Mouse (Mus musculus) spleen, adult 2 months (tissue): ENCODE measurements around the gene Bcat2. TPM values are rescaled to one million over a fixed set of nuclear protein-coding genes. Genes with fewer than 3 reads are reported as not detected.
"Not testable (repeated sequence)": the region's sequence is repeated elsewhere in the genome, so short reads cannot be mapped to it uniquely, and the experiment has no call there.

Source experiments
- DNase-seq, 2 experiments: peaks; one replicate each; pipeline versions ENCODE4 v3.0.0 to v3.0.0-alpha.2; 2012 to 2021; ENCODE audit warnings: low spot score in 2 of 2, low read depth in 1 of 2
- H3K27ac ChIP-seq: fragments of 200-500 bp; 2 replicates; pipeline ENCODE4 v1.5.1; 2012; ENCODE audit warnings: low read length, inconsistent platforms; ENCODE audit not compliant: insufficient read depth
- H3K27me3 ChIP-seq: fragments of 200-500 bp; 2 replicates; pipeline ENCODE4 v1.6.1; 2012; ENCODE audit warnings: mild to moderate bottlenecking, moderate library complexity, low read length, inconsistent platforms; ENCODE audit not compliant: control insufficient read depth, insufficient read depth
- H3K36me3 ChIP-seq: fragments of 200-500 bp; 2 replicates; pipeline ENCODE4 v1.6.1; 2012; ENCODE audit warnings: mild to moderate bottlenecking, low read length, inconsistent platforms; ENCODE audit not compliant: control insufficient read depth, insufficient read depth
- H3K4me1 ChIP-seq: fragments of 200-500 bp; 2 replicates; pipeline ENCODE4 v1.6.1; 2011; ENCODE audit warnings: inconsistent platforms; ENCODE audit not compliant: control insufficient read depth, insufficient read depth, insufficient read length
- H3K4me3 ChIP-seq: fragments of 200-500 bp; 2 replicates; pipeline ENCODE4 v1.5.1; 2011; ENCODE audit warnings: mild to moderate bottlenecking, inconsistent platforms; ENCODE audit not compliant: insufficient read depth, insufficient read length; ENCODE audit errors: extremely low read depth
- CTCF ChIP-seq: fragments of 200-500 bp; IDR thresholded peaks from 2 replicates; pipeline ENCODE4 v1.5.1; 2011; ENCODE audit warnings: mild to moderate bottlenecking, inconsistent platforms; ENCODE audit not compliant: insufficient read depth, insufficient read length, insufficient replicate concordance; ENCODE audit errors: extremely low read depth
- POLR2A ChIP-seq: fragments of 200-500 bp; IDR thresholded peaks from 2 replicates; pipeline ENCODE4 v1.6.1; 2011; ENCODE audit warnings: low read depth, low read length, inconsistent platforms
- WGBS: fragments of 180-500 bp; shearing (Covaris S2); methylation state at CpG from one replicate; pipeline ENCODE4 v1.1.7; 2018; 5-methylcytosine and 5-hydroxymethylcytosine counted together
- polyA plus RNA-seq: library from polyadenylated mRNA; depleted of rRNA; stranded (reverse); fragments of >200 nt; gene quantifications from 2 replicates; pipeline ENCODE4 v1.2.3, GENCODE M21; 2012

Gene Bcat2
- polyA plus RNA-seq, 1 experiment, result 55.6 TPM

DNA sequence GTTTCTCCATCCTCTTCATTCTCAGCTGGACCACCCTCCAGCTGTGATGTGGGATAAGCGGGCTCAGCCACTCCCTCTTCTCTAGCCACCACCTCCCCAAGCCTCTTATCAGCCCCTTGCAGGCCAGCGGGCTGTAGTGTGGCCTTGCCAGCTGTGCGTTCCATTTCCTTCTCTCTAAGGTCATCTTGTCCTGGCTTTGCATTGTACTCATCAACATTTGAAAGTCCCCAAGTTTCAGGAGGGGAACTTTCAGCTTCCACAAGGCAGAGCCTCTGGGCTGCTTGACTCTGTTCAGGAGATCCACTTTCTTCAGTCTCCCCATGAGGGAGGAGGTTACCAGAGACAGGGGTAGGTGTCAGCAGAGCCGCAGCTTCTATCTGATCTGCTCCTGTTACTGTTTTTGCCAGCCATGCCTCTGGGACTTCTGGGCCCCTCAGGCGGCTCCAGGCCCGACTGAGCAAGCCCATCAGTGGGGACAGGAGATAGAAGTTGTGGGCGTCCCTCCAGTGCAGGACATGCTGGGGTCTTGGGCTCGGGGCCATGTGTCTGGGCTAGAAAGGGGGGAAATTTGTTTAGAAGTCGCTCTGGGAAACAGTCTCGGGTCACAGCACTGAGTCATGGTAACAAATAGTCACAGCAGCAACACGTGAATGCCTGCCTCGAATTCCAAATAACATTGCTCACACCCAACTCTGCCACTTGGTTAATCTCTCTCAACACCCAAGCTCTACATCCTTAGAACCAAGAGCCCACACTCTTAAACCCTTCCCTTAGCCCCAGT is 44.9 kb upstream of the Bcat2 start:
- DNase-seq, result no peak
- 30% methylated on average over 12 of the region's 12 CpGs for WGBS
- Histone ChIP-seq H3K4me3 (peak overlapping the region; percentile 85), H3K36me3 (peaks cover 7% of the 10 kb centered on the region), H3K4me1 (peaks cover 6% of the 10 kb centered on the region; the same call in 1 of the 2 replicates), H3K27me3 (no peaks in the 10 kb centered on the region), H3K27ac (peak overlapping the region; percentile 95)
- TF ChIP-seq POLR2A (no peak; the same call in 1 of the 2 replicates), CTCF (no peak)

DNA sequence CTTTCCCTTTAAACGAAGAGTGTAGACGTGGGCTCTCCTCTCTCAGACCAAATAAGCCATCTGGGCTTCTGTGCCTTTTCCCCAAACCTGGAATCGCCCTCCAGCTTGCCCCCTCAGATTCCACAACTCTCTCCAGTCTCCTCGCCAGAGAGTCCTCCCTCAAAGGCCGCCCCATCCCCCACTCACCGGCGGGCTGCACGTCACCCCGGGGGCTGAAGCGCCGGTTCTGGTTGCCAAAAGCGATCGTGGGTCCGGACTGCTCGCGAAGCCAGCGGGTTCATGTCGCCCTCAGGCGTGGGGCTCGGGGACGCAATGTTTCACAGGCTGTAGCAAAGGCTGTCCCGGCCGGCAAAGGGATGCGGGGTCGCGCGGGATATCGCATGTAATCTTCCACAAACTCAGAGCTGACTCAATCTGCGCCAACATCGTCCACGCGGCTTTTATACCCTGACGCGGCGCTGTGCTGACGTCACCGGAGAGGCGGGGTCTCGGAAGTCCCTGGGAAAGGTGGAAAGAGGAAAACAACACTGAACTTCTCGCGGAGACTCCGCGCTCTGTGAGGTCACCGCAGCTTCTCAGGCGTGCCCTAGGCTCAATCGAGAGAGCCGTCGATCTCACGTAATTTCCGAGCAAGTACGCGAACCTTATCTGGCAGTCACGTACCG is 44.0 kb upstream of the Bcat2 start, which contains the start of the genes Ppp1r15a and Plekha4:
Ppp1r15a (minus strand) TSS at position 460 of the 665 bp plus-strand sequence.
Plekha4 (plus strand) TSS at position 522 of the 665 bp plus-strand sequence.
- no peak for TF ChIP-seq CTCF
- TF ChIP-seq POLR2A, result peak; percentile 95
- DNase-seq, result peak; percentile 90 to 95
- Histone ChIP-seq H3K27ac (peak within 1 kb of the TSS; percentile 95), H3K4me3 (peak within 1 kb of the TSS; percentile 85), H3K36me3 (peaks cover 7% of the 10 kb centered on the region), H3K4me1 (peaks cover 6% of the 10 kb centered on the region; the same call in 1 of the 2 replicates), H3K27me3 (no peaks in the 10 kb centered on the region)
- WGBS, result under 1% methylated on average over 54 of the region's 54 CpGs

DNA sequence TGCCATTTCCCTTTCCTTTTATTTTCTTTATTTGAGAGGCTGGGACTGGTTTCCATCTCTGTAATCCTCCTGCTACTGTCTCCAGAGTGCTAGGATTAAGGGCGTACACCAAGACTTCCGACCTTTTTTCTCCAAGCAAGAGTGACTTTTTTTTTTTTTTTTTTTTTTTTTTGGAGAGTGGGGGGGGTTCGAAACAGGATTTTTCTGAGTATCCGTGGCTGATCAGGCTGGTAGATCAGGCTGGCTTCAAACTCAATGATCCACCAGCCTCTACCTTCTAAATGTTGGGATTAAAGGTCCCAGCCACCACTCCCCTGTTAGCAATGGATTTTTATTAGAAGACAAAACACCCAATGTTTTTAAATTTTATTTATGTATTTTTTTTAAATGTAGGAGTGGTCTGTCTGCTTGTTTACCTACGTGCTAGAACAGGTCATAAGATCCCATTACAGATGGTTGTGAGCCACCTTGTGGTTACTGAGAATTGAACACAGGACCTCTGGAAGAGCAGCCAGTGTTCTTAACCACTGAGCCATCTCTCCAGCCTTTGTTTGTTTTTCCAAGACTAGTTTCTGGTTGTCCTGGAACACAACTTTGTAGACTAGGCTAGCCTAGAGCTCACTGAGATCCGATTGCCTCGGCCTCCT is 43.4 kb upstream of the Bcat2 start:
- peak overlapping the region; percentile 85 for H3K4me3 ChIP-seq
- H3K36me3 ChIP-seq, result peaks cover 7% of the 10 kb centered on the region
- peak in 1 of 2 experiments; percentile 48 for DNase-seq
- TF ChIP-seq POLR2A (no peak), CTCF (no peak)
- peaks cover 6% of the 10 kb centered on the region; the same call in 1 of the 2 replicates for H3K4me1 ChIP-seq
- H3K27ac ChIP-seq, result peak overlapping the region; percentile 95
- 18% methylated on average over 7 of the region's 7 CpGs for WGBS
- no peaks in the 10 kb centered on the region for H3K27me3 ChIP-seq

DNA sequence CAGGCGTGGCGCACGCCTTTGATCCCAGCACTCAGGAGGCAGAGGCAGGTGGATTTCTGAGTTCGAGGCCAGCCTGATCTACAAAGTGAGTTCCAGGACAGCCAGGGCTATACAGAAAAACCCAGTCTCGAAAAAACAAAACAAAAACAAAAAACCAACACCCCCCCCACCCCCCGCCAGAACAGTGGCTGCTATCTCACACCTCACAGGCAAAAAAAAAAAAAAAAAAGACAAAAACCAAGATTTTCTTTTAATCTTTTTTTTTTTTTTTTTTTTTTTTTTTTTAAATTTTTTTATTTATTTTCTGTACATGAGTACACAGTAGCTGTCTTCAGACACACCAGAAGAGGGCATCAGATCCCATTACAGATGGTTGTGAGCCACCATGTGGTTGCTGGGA is 42.8 kb upstream of the Bcat2 start:
- not testable (repeated sequence) for H3K27ac ChIP-seq, DNase-seq, H3K4me3 ChIP-seq, H3K4me1 ChIP-seq, H3K36me3 ChIP-seq, H3K27me3 ChIP-seq
- 76% methylated on average over 6 of the region's 6 CpGs for WGBS

DNA sequence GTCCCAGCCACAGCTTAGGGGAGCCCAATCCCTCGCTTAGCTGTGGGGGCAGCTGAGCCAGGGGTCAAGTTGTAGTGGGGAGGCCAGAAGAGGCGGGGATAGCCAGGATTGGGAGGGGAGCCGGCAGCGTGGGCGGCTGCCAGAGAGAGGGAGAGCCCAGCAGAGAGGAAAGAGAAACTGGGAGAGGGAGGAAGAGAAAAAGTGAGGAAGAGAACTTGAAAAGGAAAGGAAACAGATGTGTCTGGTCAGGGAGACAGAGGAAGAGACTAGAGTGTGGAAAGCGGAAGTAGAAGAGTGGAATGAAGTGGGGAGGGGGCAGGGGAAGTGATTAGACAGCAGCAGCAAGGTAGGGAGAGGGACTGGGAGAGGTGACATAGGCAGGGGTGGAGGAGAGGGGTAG is 40.5 kb upstream of the Bcat2 start:
- DNase-seq, result no peak
- H3K36me3 ChIP-seq, result no peaks in the 10 kb centered on the region
- no peaks in the 10 kb centered on the region for H3K27me3 ChIP-seq
- no peak overlapping the region for H3K4me3 ChIP-seq
- 11% methylated on average over 6 of the region's 6 CpGs for WGBS
- TF ChIP-seq POLR2A (no peak), CTCF (no peak)
- no peak overlapping the region; the same call in 1 of the 2 replicates for H3K27ac ChIP-seq
- H3K4me1 ChIP-seq, result peaks cover 6% of the 10 kb centered on the region; the same call in 1 of the 2 replicates

DNA sequence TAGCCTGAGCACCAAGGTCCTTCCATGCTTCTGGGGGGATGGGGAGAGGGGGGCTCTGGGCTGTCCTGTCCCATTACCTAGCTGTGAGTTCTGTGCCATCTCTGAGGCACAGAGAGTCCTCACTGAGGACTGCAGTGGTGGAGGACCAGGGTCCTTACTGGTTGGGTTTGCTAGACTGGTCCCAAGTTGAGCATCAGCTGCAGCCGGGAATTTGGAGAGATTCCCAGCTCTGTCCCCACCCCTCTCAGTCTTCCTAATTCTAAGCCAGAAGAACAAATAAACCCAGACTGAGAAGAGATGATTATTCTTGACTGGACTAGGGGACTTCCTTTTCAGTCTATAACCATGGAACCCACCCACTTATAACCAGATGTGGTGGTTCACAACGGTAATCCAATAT is 39.3 kb upstream of the Bcat2 start:
- Histone ChIP-seq H3K4me3 (no peak overlapping the region), H3K27ac (no peak overlapping the region), H3K27me3 (no peaks in the 10 kb centered on the region), H3K36me3 (no peaks in the 10 kb centered on the region), H3K4me1 (no peaks in the 10 kb centered on the region)
- 66% methylated on average over 2 of the region's 2 CpGs for WGBS
- TF ChIP-seq CTCF (no peak), POLR2A (no peak)
- no peak for DNase-seq

DNA sequence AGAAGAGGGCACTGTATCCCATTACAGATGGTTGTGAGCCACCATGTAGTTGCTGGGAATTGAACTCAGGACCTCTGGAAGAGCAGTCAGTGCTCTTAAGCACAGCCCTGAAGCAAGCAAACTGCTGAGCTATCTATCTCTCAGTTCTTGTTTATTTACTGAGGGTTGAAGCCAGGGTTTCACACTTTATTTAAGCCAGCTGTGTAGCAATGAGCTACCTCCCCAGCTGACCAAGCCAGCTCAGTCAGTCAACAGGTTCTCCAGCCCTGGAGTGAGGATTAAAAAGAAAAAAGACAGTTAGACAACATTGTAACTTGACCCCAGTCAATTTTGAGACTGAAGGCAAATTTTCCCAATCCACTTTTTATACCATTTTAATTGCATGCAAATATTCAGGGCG is 34.3 kb upstream of the Bcat2 start:
- H3K4me3 ChIP-seq, result no peak overlapping the region
- H3K27me3 ChIP-seq, result no peaks in the 10 kb centered on the region
- 93% methylated on average over 1 of the region's 1 CpGs for WGBS
- TF ChIP-seq CTCF (no peak), POLR2A (no peak)
- no peaks in the 10 kb centered on the region for H3K36me3 ChIP-seq
- H3K27ac ChIP-seq, result no peak overlapping the region
- H3K4me1 ChIP-seq, result no peaks in the 10 kb centered on the region
- no peak for DNase-seq
